Mouse (Mus musculus) thymus, adult 2 months (tissue): ENCODE results near the gene Serf2.

ENCODE experiments used
- CTCF ChIP-seq: fragments of 200-500 bp; IDR thresholded peaks from 2 replicates; pipeline ENCODE4 v1.5.1; 2012; ENCODE audit warnings: mild to moderate bottlenecking, control low read depth, low read length, moderate library complexity, borderline replicate concordance; ENCODE audit not compliant: control insufficient read depth, poor library complexity, insufficient read depth; ENCODE audit errors: extremely low read depth
- POLR2A ChIP-seq: fragments of 200-500 bp; IDR thresholded peaks from 2 replicates; pipeline ENCODE4 v1.6.1; 2012; ENCODE audit warnings: mild to moderate bottlenecking, low read length, control low read depth, moderate library complexity; ENCODE audit not compliant: control insufficient read depth, poor library complexity, insufficient read depth; ENCODE audit errors: extremely low read depth

GRCm38 (mm10) chr2:121423166-121423565 is 25.8 kb upstream of the Serf2 start:
- TF ChIP-seq POLR2A (no peak), CTCF (no peak)
